Mouse (Mus musculus): ENCODE measurements at regions not wholly inside any gene's neighbourhood (a gene's known extent, or its start where the extent isn't known, plus 50 kb on each side); places are given as distances from the start of the nearest gene placed in this dataset.

DNA sequence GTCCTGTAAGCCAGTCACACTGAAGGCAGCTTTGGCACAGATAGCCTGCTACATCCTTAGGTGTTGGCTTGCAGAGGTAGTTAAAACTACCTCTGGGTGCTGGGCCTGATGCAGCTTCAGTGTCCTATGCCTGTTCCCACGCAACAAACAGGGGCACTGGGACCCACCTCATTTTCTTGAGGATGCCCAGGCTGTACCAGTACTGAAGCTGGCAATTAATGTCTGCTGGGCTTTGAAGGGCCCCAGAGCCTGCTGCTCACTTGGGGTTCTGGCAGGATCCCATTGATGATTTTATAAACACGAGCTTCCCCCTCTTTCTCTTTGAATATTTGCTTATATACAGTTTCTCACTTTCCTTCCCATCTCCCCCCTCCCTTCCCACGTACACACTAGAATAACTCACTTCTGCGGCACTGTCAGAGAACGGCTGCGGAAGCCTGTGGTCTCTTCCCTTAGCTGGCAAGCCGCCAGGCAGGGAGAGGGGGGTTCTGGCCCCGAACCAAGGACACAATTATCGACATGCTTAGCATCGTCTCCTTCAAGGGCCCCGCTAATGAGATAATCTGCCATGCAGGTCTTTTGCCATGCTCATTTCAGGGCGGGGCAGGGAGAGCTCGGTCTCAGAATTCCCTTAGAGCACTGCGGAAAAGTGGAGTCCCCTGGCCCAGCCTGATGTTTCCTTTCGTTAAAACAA is 182.9 kb downstream of the Abhd5 start:
- ATAC-seq = no peak
- Histone ChIP-seq H3K4me3 (ENCODE audit: low read depth, low read length) (no peak overlapping the region), H3K9ac (ENCODE audit: low read depth, low read length) (no peak overlapping the region), H3K27me3 (replicated peaks; ENCODE audit: control insufficient read depth, insufficient read depth, low read length) (no peaks in the 10 kb centered on the region), H3K27ac (ENCODE audit: low read depth, low read length) (no peak overlapping the region), H3K9me3 (ENCODE audit: control insufficient read depth) (no peaks in the 10 kb centered on the region), H3K36me3 (ENCODE audit: control insufficient read depth, insufficient read depth) (no peaks in the 10 kb centered on the region), H3K4me1 (replicated peaks; ENCODE audit: control insufficient read depth, insufficient read depth, low read length) (no peaks in the 10 kb centered on the region), H3K4me2 (replicated peaks; ENCODE audit: low read depth) (no peak overlapping the region)
- 36% methylated on average over 15 of the region's 15 CpGs for WGBS
- TF ChIP-seq CTCF (IDR thresholded peaks at IDR 0.05; ENCODE audit: low read depth) = no peak

DNA sequence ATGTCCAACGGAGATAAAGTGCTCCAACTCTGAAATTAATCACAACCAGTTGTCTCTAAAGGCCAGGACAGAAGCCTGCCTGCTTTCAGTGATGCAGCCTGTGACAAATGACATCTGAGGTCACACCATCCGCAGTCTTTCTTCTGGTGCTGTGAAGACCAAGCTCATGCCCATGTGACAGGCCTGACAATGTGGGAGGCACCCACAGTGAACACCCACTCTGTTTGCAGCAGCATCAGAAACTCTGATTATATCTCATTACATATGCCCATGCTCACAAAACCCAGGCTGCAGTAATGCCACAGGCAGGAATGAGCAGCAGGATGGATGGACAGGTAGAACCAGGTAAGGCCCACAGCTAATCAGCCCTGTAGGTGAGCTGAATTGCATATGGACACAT is 183.6 kb downstream of the Abhd5 start:
- no peak overlapping the region for H3K9ac ChIP-seq (ENCODE audit: low read depth, low read length)
- no peak for TF ChIP-seq CTCF (IDR thresholded peaks at IDR 0.05; ENCODE audit: low read depth)
- WGBS = 67% methylated on average over 2 of the region's 2 CpGs
- H3K9me3 ChIP-seq (ENCODE audit: control insufficient read depth) = no peaks in the 10 kb centered on the region
- ATAC-seq = no peak
- H3K4me2 ChIP-seq (replicated peaks; ENCODE audit: low read depth) = no peak overlapping the region
- no peak overlapping the region for H3K27ac ChIP-seq (ENCODE audit: low read depth, low read length)
- no peaks in the 10 kb centered on the region for H3K27me3 ChIP-seq (replicated peaks; ENCODE audit: control insufficient read depth, insufficient read depth, low read length)
- H3K4me3 ChIP-seq (ENCODE audit: low read depth, low read length) = no peak overlapping the region
- H3K4me1 ChIP-seq (replicated peaks; ENCODE audit: control insufficient read depth, insufficient read depth, low read length) = no peaks in the 10 kb centered on the region
- H3K36me3 ChIP-seq (ENCODE audit: control insufficient read depth, insufficient read depth) = no peaks in the 10 kb centered on the region

DNA sequence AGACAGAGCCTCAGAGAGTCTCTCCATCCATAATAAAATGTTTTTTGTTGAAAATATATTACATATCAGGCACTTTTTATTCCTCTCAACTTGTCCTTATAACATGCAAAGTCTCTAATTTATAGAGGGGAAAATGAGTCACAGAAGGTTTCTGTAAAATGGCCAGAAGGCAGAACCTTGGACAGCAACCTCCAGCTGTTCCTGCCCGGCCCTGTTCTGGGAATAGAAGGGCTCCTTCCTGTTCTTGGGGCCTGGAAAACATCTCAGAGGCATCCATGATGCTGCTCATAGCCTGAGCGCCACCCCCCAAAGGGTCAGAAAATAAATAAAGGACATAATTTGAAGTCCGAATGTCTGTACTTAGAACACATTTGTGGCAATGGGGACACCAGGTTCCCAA is 188.7 kb downstream of the Abhd5 start:
- ATAC-seq = no peak

DNA sequence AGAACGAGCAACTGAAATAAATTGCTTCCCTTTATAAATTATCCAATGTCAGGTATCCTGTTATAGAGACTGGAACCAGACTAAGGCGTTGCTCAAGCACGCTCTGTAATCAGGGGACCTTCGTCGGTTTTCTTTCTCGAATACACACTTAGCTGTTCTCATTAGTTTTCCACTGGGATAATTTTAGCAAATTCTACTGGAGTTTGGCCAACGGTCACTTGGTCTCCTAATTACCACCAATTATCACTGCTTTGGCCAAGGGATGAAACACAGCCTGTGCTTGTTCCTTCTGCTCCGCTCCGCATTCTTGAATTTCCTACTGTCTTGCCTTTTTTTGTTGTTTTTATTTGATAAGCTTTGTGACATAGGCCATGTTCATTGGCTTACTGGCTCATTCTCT is 191.1 kb upstream of the Topaz1 start:
- Histone ChIP-seq H3K4me1 (replicated peaks; ENCODE audit: control insufficient read depth, insufficient read depth, low read length) (no peaks in the 10 kb centered on the region), H3K9ac (ENCODE audit: low read depth, low read length) (no peak overlapping the region), H3K9me3 (ENCODE audit: control insufficient read depth) (no peaks in the 10 kb centered on the region), H3K4me3 (ENCODE audit: low read depth, low read length) (no peak overlapping the region), H3K4me2 (replicated peaks; ENCODE audit: low read depth) (no peak overlapping the region), H3K27ac (ENCODE audit: low read depth, low read length) (no peak overlapping the region), H3K36me3 (ENCODE audit: control insufficient read depth, insufficient read depth) (no peaks in the 10 kb centered on the region), H3K27me3 (replicated peaks; ENCODE audit: control insufficient read depth, insufficient read depth, low read length) (no peaks in the 10 kb centered on the region)
- no peak for ATAC-seq
- no peak for TF ChIP-seq CTCF (IDR thresholded peaks at IDR 0.05; ENCODE audit: low read depth)
- WGBS = 85% methylated on average over 9 of the region's 9 CpGs

More for the DNA sequence above, 188.7 kb downstream of the Abhd5 start:
- WGBS = 25% methylated on average over 3 of the region's 3 CpGs
- TF ChIP-seq CTCF (IDR thresholded peaks at IDR 0.05; ENCODE audit: low read depth) = no peak
- Histone ChIP-seq H3K27ac (ENCODE audit: low read depth, low read length) (no peak overlapping the region), H3K27me3 (replicated peaks; ENCODE audit: control insufficient read depth, insufficient read depth, low read length) (no peaks in the 10 kb centered on the region), H3K9ac (ENCODE audit: low read depth, low read length) (no peak overlapping the region), H3K9me3 (ENCODE audit: control insufficient read depth) (no peaks in the 10 kb centered on the region), H3K4me2 (replicated peaks; ENCODE audit: low read depth) (no peak overlapping the region), H3K4me3 (ENCODE audit: low read depth, low read length) (no peak overlapping the region), H3K4me1 (replicated peaks; ENCODE audit: control insufficient read depth, insufficient read depth, low read length) (no peaks in the 10 kb centered on the region), H3K36me3 (ENCODE audit: control insufficient read depth, insufficient read depth) (no peaks in the 10 kb centered on the region)

DNA sequence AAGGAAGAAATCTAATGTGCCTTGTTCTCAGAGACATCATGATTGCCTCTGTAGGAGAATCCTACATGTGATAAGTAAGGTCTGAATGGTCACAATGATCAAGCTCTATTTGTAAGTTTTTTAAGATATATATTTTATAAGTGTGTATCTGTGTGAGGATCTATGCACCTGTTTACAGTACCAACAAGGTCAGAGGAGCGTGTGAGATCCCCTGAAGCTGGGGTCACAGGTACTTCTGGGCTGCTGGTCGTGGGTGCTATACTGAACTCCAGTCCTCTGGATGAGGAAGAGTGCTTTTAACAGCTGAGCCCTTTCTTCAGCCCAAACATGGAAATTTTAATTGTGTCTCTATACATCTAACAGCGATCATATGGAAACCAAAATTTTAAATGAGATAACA is 181.1 kb upstream of the Topaz1 start:
- peaks cover 38% of the 10 kb centered on the region for H3K27me3 ChIP-seq (replicated peaks; ENCODE audit: control insufficient read depth, insufficient read depth, low read length)
- no peaks in the 10 kb centered on the region for H3K4me1 ChIP-seq (replicated peaks; ENCODE audit: control insufficient read depth, insufficient read depth, low read length)
- no peaks in the 10 kb centered on the region for H3K9me3 ChIP-seq (ENCODE audit: control insufficient read depth)
- H3K9ac ChIP-seq (ENCODE audit: low read depth, low read length) = no peak overlapping the region
- H3K36me3 ChIP-seq (ENCODE audit: control insufficient read depth, insufficient read depth) = no peaks in the 10 kb centered on the region
- H3K4me3 ChIP-seq (ENCODE audit: low read depth, low read length) = no peak overlapping the region
- 76% methylated on average over 3 of the region's 3 CpGs for WGBS
- no peak for TF ChIP-seq CTCF (IDR thresholded peaks at IDR 0.05; ENCODE audit: low read depth)
- no peak overlapping the region for H3K27ac ChIP-seq (ENCODE audit: low read depth, low read length)
- H3K4me2 ChIP-seq (replicated peaks; ENCODE audit: low read depth) = no peak overlapping the region
- ATAC-seq = no peak

DNA sequence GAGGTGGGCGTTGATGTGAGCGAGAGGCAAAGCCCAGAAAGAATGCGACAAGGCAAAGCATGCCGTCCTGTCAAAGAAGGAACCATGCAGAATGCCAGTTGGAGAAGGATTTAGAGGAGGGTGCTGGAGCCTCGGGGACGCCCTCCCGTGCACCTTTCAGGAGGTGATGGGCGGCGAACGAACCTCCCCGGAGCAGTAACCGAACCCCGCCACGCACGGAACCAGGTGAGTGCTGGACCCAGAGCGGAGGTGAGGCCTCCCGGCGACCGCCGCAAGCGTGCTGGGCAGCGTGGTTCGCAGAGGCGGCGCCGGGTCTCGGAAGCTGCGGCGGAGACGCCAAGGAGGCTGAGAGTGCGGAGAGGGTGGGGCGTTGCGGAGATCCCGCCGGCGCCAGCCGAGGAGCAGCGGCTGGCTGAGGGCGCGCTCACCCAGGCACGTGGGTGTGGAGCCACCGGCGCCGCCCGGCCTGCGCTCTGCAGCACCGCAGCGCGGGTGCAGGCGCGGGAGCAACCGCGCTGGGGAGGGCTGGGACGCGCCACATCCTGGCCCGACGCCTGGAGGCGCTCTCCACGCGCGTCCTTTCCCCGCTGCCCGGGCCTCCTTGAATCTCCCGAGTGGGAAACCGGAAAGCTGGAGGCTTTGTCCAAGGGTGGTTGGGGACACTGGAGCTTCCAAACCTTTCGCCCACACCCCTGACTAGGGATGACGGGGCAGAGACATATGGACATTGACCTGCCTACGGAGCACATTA is 178.3 kb upstream of the Topaz1 start:
- under 1% methylated on average over 67 of the region's 68 CpGs for WGBS
- Histone ChIP-seq H3K27ac (ENCODE audit: low read depth, low read length) (no peak overlapping the region), H3K4me1 (replicated peaks; ENCODE audit: control insufficient read depth, insufficient read depth, low read length) (no peaks in the 10 kb centered on the region), H3K4me2 (replicated peaks; ENCODE audit: low read depth) (peak overlapping the region; percentile 51), H3K4me3 (ENCODE audit: low read depth, low read length) (peak overlapping the region; percentile 25), H3K9me3 (ENCODE audit: control insufficient read depth) (no peaks in the 10 kb centered on the region), H3K36me3 (ENCODE audit: control insufficient read depth, insufficient read depth) (no peaks in the 10 kb centered on the region), H3K9ac (ENCODE audit: low read depth, low read length) (no peak overlapping the region), H3K27me3 (replicated peaks; ENCODE audit: control insufficient read depth, insufficient read depth, low read length) (peaks cover 61% of the 10 kb centered on the region)
- no peak for ATAC-seq
- TF ChIP-seq CTCF (IDR thresholded peaks at IDR 0.05; ENCODE audit: low read depth) = no peak

All from intestine, postnatal 0 days (tissue).